Mouse (Mus musculus) limb, embryonic 14.5 days (tissue): ENCODE data around the gene Gdf11. TPM values are rescaled to one million over a fixed set of nuclear protein-coding genes. Genes with fewer than 3 reads are reported as not detected.

ENCODE experiments used
- ATAC-seq: fragments of 200-750 bp; cut with Nextera tagmentation; 2 replicates; pipeline ENCODE4 v1.8.0; 2017; ENCODE audit warnings: low read depth, moderate number of reproducible peaks, moderate TSS enrichment; ENCODE audit not compliant: low FRiP score
- DNase-seq: peaks from one replicate; pipeline ENCODE4 v3.0.0-alpha.2; 2015; ENCODE audit warnings: low spot score
- H3K27ac ChIP-seq: fragments of 300-500 bp; sonication (generic); replicated peaks from 2 replicates; pipeline ENCODE4 v1.5.1; 2014; ENCODE audit warnings: low read depth, mild to moderate bottlenecking, low read length, moderate library complexity, mixed read lengths
- H3K27me3 ChIP-seq: fragments of 300-500 bp; sonication (generic); 2 replicates; pipeline ENCODE4 v1.6.1; 2014; ENCODE audit warnings: low read length, mixed read lengths; ENCODE audit not compliant: control insufficient read depth, insufficient read depth
- H3K36me3 ChIP-seq: fragments of 300-500 bp; sonication (generic); 2 replicates; pipeline ENCODE4 v1.6.1; 2014; ENCODE audit warnings: mild to moderate bottlenecking, low read length, moderate library complexity, mixed read lengths; ENCODE audit not compliant: control insufficient read depth, insufficient read depth
- H3K4me1 ChIP-seq: fragments of 300-500 bp; sonication (generic); 2 replicates; pipeline ENCODE4 v1.6.1; 2014; ENCODE audit warnings: antibody characterized with exemption, low read length, mixed read lengths; ENCODE audit not compliant: control insufficient read depth, insufficient read depth
- H3K4me2 ChIP-seq: fragments of 300-500 bp; sonication (generic); replicated peaks from 2 replicates; pipeline ENCODE4 v1.6.1; 2014; ENCODE audit warnings: low read depth, mild to moderate bottlenecking, low read length, moderate library complexity; ENCODE audit not compliant: severe bottlenecking
- H3K4me3 ChIP-seq: fragments of 300-500 bp; sonication (generic); replicated peaks from 2 replicates; pipeline ENCODE4 v1.5.1; 2014; ENCODE audit warnings: low read length
- H3K9ac ChIP-seq: fragments of 300-500 bp; sonication (generic); 2 replicates; pipeline ENCODE4 v1.6.1; 2014; ENCODE audit warnings: mild to moderate bottlenecking, low read depth, low read length, moderate library complexity; ENCODE audit not compliant: severe bottlenecking
- H3K9me3 ChIP-seq: fragments of 300-500 bp; sonication (generic); 2 replicates; pipeline ENCODE4 v1.6.1; 2016; ENCODE audit warnings: low read length; ENCODE audit not compliant: control insufficient read depth
- POLR2A ChIP-seq: fragments of 200-500 bp; IDR thresholded peaks from 2 replicates; pipeline ENCODE4 v1.8.0; 2012; ENCODE audit warnings: inconsistent platforms, mild to moderate bottlenecking, moderate library complexity, borderline replicate concordance; ENCODE audit not compliant: insufficient read depth, insufficient read length; ENCODE audit errors: extremely low read depth
- WGBS: fragments of 180-500 bp; shearing (Covaris S2); extraction: QIAGEN DNeasy Blood & Tissue Kit; methylation state at CpG from one replicate; pipeline ENCODE4 v1.1.7; 2014; 5-methylcytosine and 5-hydroxymethylcytosine counted together
- polyA plus RNA-seq, 2 experiments: library from polyadenylated mRNA; depleted of rRNA in 1 of 2; stranded (reverse) in 1 of 2; unstranded in 1 of 2; fragments of >200 nt; fragmentation: Nextera tagmentation in 1 of 2; extraction: Ambion mirVana in 1 of 2; gene quantifications; 2 replicates each; pipeline versions ENCODE4 v1.2.1 to v1.2.3; 2012 to 2014

The Gdf11 gene
- polyA plus RNA-seq, 2 experiments = 6.3 to 10.8 TPM

GRCm38 (mm10) chr10:128918246-128918645, 26.7 kb upstream of the Gdf11 start:
- DNase-seq (no peak), ATAC-seq (no peak)
- H3K9ac ChIP-seq = no peak overlapping the region
- H3K27ac ChIP-seq = no peak overlapping the region
- no peaks in the 10 kb centered on the region for H3K9me3 ChIP-seq
- WGBS = 83% methylated on average over 7 of the region's 7 CpGs
- no peak overlapping the region for H3K4me3 ChIP-seq
- peaks cover 21% of the 10 kb centered on the region for H3K4me1 ChIP-seq
- H3K27me3 ChIP-seq = no peaks in the 10 kb centered on the region
- TF ChIP-seq POLR2A = no peak
- peaks cover 52% of the 10 kb centered on the region for H3K36me3 ChIP-seq
- no peak overlapping the region for H3K4me2 ChIP-seq

- 92% methylated on average over 6 of the region's 6 CpGs for WGBS
- H3K4me3 ChIP-seq = no peak overlapping the region
- H3K4me1 ChIP-seq = peaks cover 21% of the 10 kb centered on the region
- H3K9ac ChIP-seq = no peak overlapping the region
- no peak overlapping the region for H3K27ac ChIP-seq
- no peak overlapping the region for H3K4me2 ChIP-seq
- ATAC-seq (no peak), DNase-seq (no peak)
- H3K27me3 ChIP-seq = no peaks in the 10 kb centered on the region
- no peak for TF ChIP-seq POLR2A
- no peaks in the 10 kb centered on the region for H3K9me3 ChIP-seq
- H3K36me3 ChIP-seq = peaks cover 58% of the 10 kb centered on the region
Measured at GRCm38 (mm10) chr10:128917400-128917799, 25.9 kb upstream of the Gdf11 start.

GRCm38 (mm10) chr10:128916665-128917064, 25.1 kb upstream of the Gdf11 start:
- H3K9ac ChIP-seq = no peak overlapping the region
- H3K27me3 ChIP-seq = no peaks in the 10 kb centered on the region
- no peak overlapping the region for H3K4me2 ChIP-seq
- no peaks in the 10 kb centered on the region for H3K9me3 ChIP-seq
- peaks cover 17% of the 10 kb centered on the region for H3K4me1 ChIP-seq
- 83% methylated on average over 3 of the region's 3 CpGs for WGBS
- ATAC-seq (no peak), DNase-seq (no peak)
- no peak for TF ChIP-seq POLR2A
- H3K27ac ChIP-seq = no peak overlapping the region
- no peak overlapping the region for H3K4me3 ChIP-seq
- peaks cover 64% of the 10 kb centered on the region for H3K36me3 ChIP-seq

- H3K27me3 ChIP-seq = no peaks in the 10 kb centered on the region
- no peak for TF ChIP-seq POLR2A
- H3K9me3 ChIP-seq = no peaks in the 10 kb centered on the region
- peaks cover 70% of the 10 kb centered on the region for H3K36me3 ChIP-seq
- H3K27ac ChIP-seq = no peak overlapping the region
- H3K4me1 ChIP-seq = peaks cover 19% of the 10 kb centered on the region
- DNase-seq (no peak), ATAC-seq (no peak)
- no peak overlapping the region for H3K9ac ChIP-seq
- no peak overlapping the region for H3K4me3 ChIP-seq
- no peak overlapping the region for H3K4me2 ChIP-seq
- WGBS = 87% methylated on average over 2 of the region's 2 CpGs
Measured at GRCm38 (mm10) chr10:128915550-128915949, 24.0 kb upstream of the Gdf11 start.

DNA sequence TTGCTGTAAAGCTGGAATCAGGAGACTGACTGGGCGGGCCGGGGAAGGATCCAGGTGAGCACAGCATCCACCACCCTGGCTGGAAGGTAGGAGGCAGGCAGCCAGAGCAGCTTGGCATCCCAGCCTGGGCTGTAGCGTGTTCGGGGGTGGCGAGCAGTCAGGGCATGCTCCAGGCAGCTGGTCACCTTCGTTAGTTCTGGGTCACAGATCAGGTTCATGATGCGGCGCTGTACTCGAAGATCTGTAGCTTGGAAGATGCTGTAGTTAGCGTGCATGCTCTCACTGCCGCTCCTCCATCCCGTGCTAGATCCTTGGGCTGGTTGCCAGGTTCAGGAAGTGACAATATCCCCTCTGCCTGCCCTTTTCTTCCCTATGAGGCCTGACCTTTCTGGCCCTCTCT, 22.2 kb upstream of the Gdf11 start:
- no peak overlapping the region for H3K4me3 ChIP-seq
- no peak for TF ChIP-seq POLR2A
- H3K27ac ChIP-seq = no peak overlapping the region
- no peak overlapping the region for H3K9ac ChIP-seq
- H3K9me3 ChIP-seq = no peaks in the 10 kb centered on the region
- H3K4me2 ChIP-seq = no peak overlapping the region
- ATAC-seq (no peak), DNase-seq (no peak)
- 91% methylated on average over 12 of the region's 12 CpGs for WGBS
- peaks cover 24% of the 10 kb centered on the region for H3K4me1 ChIP-seq
- peaks cover 63% of the 10 kb centered on the region for H3K36me3 ChIP-seq
- H3K27me3 ChIP-seq = no peaks in the 10 kb centered on the region

GRCm38 (mm10) chr10:128913219-128913618, 21.7 kb upstream of the Gdf11 start:
- DNase-seq (peak; percentile 93), ATAC-seq (0 out of 2 replicates have a peak, but pooled peaks have one; percentile 24)
- Histone ChIP-seq H3K9me3 (no peaks in the 10 kb centered on the region), H3K4me1 (peaks cover 24% of the 10 kb centered on the region), H3K4me3 (no peak overlapping the region), H3K4me2 (no peak overlapping the region), H3K9ac (no peak overlapping the region), H3K27ac (no peak overlapping the region), H3K36me3 (peaks cover 63% of the 10 kb centered on the region), H3K27me3 (no peaks in the 10 kb centered on the region)
- WGBS = 8% methylated on average over 5 of the region's 5 CpGs
- TF ChIP-seq POLR2A = no peak
